In the genomic region with DNA sequence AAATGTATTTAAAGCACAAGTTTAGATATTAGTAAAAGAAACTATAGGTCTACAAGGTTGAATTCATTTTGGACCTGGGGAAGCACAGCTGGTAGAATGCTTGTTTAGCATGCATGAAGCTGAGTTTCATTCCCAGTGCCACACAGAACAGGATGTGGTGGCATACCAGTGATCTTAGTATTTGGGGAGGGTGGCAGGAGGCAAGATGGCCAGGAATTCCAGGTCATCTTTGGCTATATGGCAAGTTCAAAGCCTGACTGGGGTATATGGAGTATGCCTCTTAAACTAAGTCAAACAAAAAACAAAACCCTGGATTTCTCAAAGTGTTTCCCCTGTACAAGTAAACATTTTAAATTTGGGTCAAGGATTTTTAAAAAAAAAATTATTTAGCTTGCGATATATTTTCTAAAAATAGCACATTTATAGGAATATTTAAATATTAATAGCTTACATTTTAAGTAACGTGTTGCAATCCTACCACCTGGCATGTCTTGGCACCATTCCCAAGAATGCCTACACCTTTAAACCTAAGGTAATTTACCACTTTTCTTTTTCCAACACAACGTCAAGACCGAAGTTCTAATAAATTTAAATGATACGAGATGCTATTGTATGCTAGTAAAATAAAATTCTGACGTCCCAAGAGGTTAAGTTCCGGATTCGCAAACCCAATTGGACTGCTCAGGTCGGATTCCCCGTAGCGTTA, we compare ENCODE assay signal across 8 mouse cellular contexts. TPM values are rescaled to one million over a fixed set of nuclear protein-coding genes. Genes with fewer than 3 reads are reported as not detected.
DNase-seq lines count a peak whose midpoint lies in the region; ATAC-seq and TF ChIP-seq lines count a peak whose summit lies in the region.

No protein-coding gene starts in this region.

- H3K36me3 ChIP-seq in heart, embryonic 12.5 days: no peaks in the 10 kb centered on the region; the same call in 1 of the 2 replicates
- H3K36me3 ChIP-seq in C2C12 (ENCODE audit: control insufficient read depth, insufficient read depth): peaks cover 19% of the 10 kb centered on the region
- no peaks in the 10 kb centered on the region for H3K36me3 ChIP-seq in intestine, embryonic 16.5 days (ENCODE audit: control insufficient read depth, insufficient read depth, low read length)
- no peaks in the 10 kb centered on the region for H3K36me3 ChIP-seq in midbrain, embryonic 15.5 days (replicated peaks)

- H3K4me1 ChIP-seq in heart, embryonic 12.5 days (replicated peaks): peaks cover 12% of the 10 kb centered on the region
- peaks cover 5% of the 10 kb centered on the region for H3K4me1 ChIP-seq in cortical plate, adult 2 months (ENCODE audit: control insufficient read depth, insufficient read depth, low read length)
- H3K4me1 ChIP-seq in intestine, embryonic 16.5 days (ENCODE audit: control insufficient read depth, insufficient read depth, low read length): peaks cover 15% of the 10 kb centered on the region
- peaks cover 27% of the 10 kb centered on the region for H3K4me1 ChIP-seq in midbrain, embryonic 15.5 days

- peak overlapping the region; percentile 87 for H3K4me2 ChIP-seq in heart, embryonic 12.5 days
- H3K4me2 ChIP-seq in intestine, embryonic 16.5 days (ENCODE audit: low read depth, low read length): peak overlapping the region; percentile 65
- peak overlapping the region; percentile 66 for H3K4me2 ChIP-seq in midbrain, embryonic 15.5 days

- no peak for TF ChIP-seq POLR2A in cortical plate, adult 2 months (IDR thresholded peaks at IDR 0.05; ENCODE audit: extremely low read depth, insufficient read depth, low read length)

- intact Hi-C loops in heart, postnatal 36 days (cut with DNase I): loop anchor here (2.0 to 10.0 kb wide), 4 partner anchors 53 to 613 kb away; a partner anchor contains a TSS

- TF ChIP-seq CTCF in C2C12 (IDR thresholded peaks at IDR 0.05; ENCODE audit: control insufficient read depth, insufficient read depth, insufficient read length): no peak
- TF ChIP-seq CTCF in cortical plate, adult 2 months (IDR thresholded peaks at IDR 0.05; ENCODE audit: extremely low read depth, insufficient read depth, low read length): no peak

- H3K27me3 ChIP-seq in heart, embryonic 12.5 days (replicated peaks): no peaks in the 10 kb centered on the region
- no peaks in the 10 kb centered on the region for H3K27me3 ChIP-seq in C2C12 (ENCODE audit: control insufficient read depth, insufficient read depth, insufficient read length)
- no peaks in the 10 kb centered on the region for H3K27me3 ChIP-seq in intestine, embryonic 16.5 days (replicated peaks; ENCODE audit: control insufficient read depth, insufficient read depth, low read length)
- no peaks in the 10 kb centered on the region for H3K27me3 ChIP-seq in midbrain, embryonic 15.5 days (replicated peaks)

- 9% methylated on average over 11 of the region's 11 CpGs for WGBS in heart, embryonic 12.5 days
- 3% methylated on average over 11 of the region's 11 CpGs for WGBS in intestine, embryonic 16.5 days
- 7% methylated on average over 11 of the region's 11 CpGs for WGBS in midbrain, embryonic 15.5 days

- no peak overlapping the region for H3ac ChIP-seq in C2C12 (ENCODE audit: control insufficient read depth, insufficient read length, low read depth)

- no peak for ATAC-seq in heart, embryonic 12.5 days (ENCODE audit: insufficient number of reproducible peaks, low FRiP score)
- ATAC-seq in intestine, embryonic 16.5 days: no peak
- ATAC-seq in midbrain, embryonic 15.5 days (replicated peaks): no peak

- H3K4me3 ChIP-seq in heart, embryonic 12.5 days: peak overlapping the region; percentile 98
- peak overlapping the region; percentile 90 for H3K4me3 ChIP-seq in C2C12 (ENCODE audit: insufficient read depth, poor library complexity, severe bottlenecking)
- peak overlapping the region; percentile 90 for H3K4me3 ChIP-seq in cortical plate, adult 2 months (ENCODE audit: insufficient read depth, low read length)
- peak overlapping the region; percentile 76 for H3K4me3 ChIP-seq in intestine, embryonic 16.5 days (ENCODE audit: low read length)
- H3K4me3 ChIP-seq in midbrain, embryonic 15.5 days: peak overlapping the region; percentile 73

- peak overlapping the region; percentile 98 for H3K9ac ChIP-seq in heart, embryonic 12.5 days
- H3K9ac ChIP-seq in intestine, embryonic 16.5 days (ENCODE audit: low read depth, low read length): peak overlapping the region; percentile 78
- peak overlapping the region; percentile 92 for H3K9ac ChIP-seq in midbrain, embryonic 15.5 days

- DNase-seq in heart, postnatal 36 days: no peak
- no peak for DNase-seq in adrenal gland, adult 2 months
- DNase-seq in adrenal gland, adult 8-10 months: no peak

- H3K79me2 ChIP-seq in C2C12 (ENCODE audit: control insufficient read depth, insufficient read depth): peaks cover 39% of the 10 kb centered on the region

- H3K27ac ChIP-seq in heart, embryonic 12.5 days (ENCODE audit: poor library complexity, severe bottlenecking): no peak overlapping the region; the same call in 1 of the 2 replicates
- no peak overlapping the region for H3K27ac ChIP-seq in cortical plate, adult 2 months (ENCODE audit: insufficient read depth, low read length)
- H3K27ac ChIP-seq in intestine, embryonic 16.5 days (ENCODE audit: low read length): peak overlapping the region; percentile 84; the same call in 1 of the 2 replicates
- peak overlapping the region; percentile 94 for H3K27ac ChIP-seq in midbrain, embryonic 15.5 days

- peaks cover 12% of the 10 kb centered on the region for H3K9me3 ChIP-seq in heart, embryonic 12.5 days (replicated peaks)
- H3K9me3 ChIP-seq in intestine, embryonic 16.5 days (ENCODE audit: control insufficient read depth, low read length): peaks cover 2% of the 10 kb centered on the region; the same call in 1 of the 2 replicates
- H3K9me3 ChIP-seq in midbrain, embryonic 15.5 days: no peaks in the 10 kb centered on the region

- H3K79me3 ChIP-seq in C2C12 (ENCODE audit: low read depth): peaks cover 34% of the 10 kb centered on the region

TF ChIP-seq in C2C12, 6 proteins besides CTCF, POLR2A, EP300 and RAD21:
- TF ChIP-seq MYOD1 (IDR thresholded peaks at IDR 0.05; ENCODE audit: control insufficient read depth, insufficient read length, low read depth) (no peak), USF1 (IDR thresholded peaks at IDR 0.05; ENCODE audit: low read depth) (no peak), MYOG (IDR thresholded peaks at IDR 0.05; ENCODE audit: control insufficient read depth, extremely low read depth, insufficient read length) (no peak), FOSL1 (IDR thresholded peaks at IDR 0.05; ENCODE audit: insufficient read depth, low read length, poor library complexity, severe bottlenecking) (no peak), MAX (IDR thresholded peaks at IDR 0.05) (no peak)

RNA-seq across cellular contexts. Expression of a gene that starts 1.3 kb away (rescaled TPM):
- polyA plus RNA-seq in heart, embryonic 12.5 days (2016; fragmentation: Nextera tagmentation; extraction: Ambion mirVana): 29.2 and 30.0 TPM in 2 replicates
- 10 to 100 TPM; 44.8 to 55.3 TPM for total RNA-seq in heart, postnatal 36 days (2021)
- polyA plus RNA-seq in C2C12 (2012; fragmentation: generic; extraction: Trizol): 12.9 TPM
- polyA plus RNA-seq in cortical plate, adult 2 months (2012; rRNA removed): 25.5 and 27.4 TPM in 2 replicates
- 8.4 and 8.6 TPM in 2 replicates for polyA plus RNA-seq in intestine, embryonic 16.5 days (2015; fragmentation: Nextera tagmentation; extraction: Ambion mirVana)
- polyA plus RNA-seq in midbrain, embryonic 15.5 days (2015; fragmentation: Nextera tagmentation; extraction: Ambion mirVana): 9.5 and 10.6 TPM in 2 replicates
- total RNA-seq in adrenal gland, adult 2 months (2021): 10 to 100 TPM; 32.9 to 56.6 TPM
- polyA plus RNA-seq in adrenal gland, adult 2 months (2012; rRNA removed): 12.1 and 16.4 TPM in 2 replicates
- total RNA-seq in adrenal gland, adult 8-10 months (2022): 10 to 100 TPM; 41.6 to 58.1 (median 48.9) TPM

Comparison
In these comparisons a context has a peak if more than half of its experiments do, and no peak if none do; other contexts are left out.
1. H3K27ac ChIP-seq: peak in intestine, embryonic 16.5 days (single experiment) and midbrain, embryonic 15.5 days (single experiment); none in heart, embryonic 12.5 days (single experiment) and cortical plate, adult 2 months (single experiment).
2. Peak in every context shown above with its lines, with median percentiles within 50 percentile points of each other: H3K4me2 ChIP-seq, H3K4me3 ChIP-seq and H3K9ac ChIP-seq.